Mouse (Mus musculus) right cerebral cortex, postnatal 10 days (tissue): ENCODE results near the gene Styk1.
A peak's percentile ranks its signal among the peaks of the same experiment; 100 is the strongest.

Source experiments
- DNase-seq, 2 experiments: peaks; one replicate each; pipeline ENCODE4 v3.0.0; 2021; ENCODE audit warnings: low spot score in 2 of 2

The Styk1 gene

DNA sequence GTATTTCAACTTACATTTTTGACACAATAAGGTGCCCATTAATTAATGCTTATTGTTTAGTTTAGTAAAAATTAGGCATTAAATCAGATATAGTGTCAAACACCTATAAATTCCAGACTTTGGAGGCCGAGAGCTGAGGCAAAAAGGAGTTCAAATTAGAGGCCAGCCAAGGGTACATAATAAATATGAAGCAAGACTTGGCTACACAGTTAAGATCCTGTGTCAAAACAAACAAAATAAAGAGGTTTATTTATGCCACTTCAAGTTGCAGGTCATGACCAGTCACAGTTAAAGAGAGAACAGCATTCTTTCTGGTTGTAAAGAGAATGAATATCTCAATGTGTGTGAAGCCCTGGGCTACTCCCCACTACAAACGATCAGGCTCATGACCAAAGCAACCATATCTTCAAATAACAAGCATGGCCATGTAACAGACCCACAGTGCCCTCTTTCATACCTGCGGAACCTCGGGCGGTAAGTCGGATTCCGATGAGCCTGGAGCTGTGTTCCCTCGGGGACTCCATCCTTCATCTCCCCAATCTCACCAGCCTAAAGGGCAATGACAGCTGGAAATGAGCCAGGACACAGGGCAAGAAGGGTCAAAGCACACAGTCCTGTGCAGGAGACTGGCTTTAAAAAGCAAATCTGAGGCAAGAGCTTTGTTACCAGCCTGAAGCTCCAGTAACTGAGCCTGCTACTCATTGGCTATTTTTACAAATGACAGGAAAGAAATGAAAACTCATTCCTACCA, 16.6 kb upstream of the Styk1 start:
- no peak for DNase-seq

GRCm38 (mm10) chr6:131367101-131367500, 13.7 kb upstream of the Styk1 start:
- peak; percentile 46 to 49 for DNase-seq

GRCm38 (mm10) chr6:131364353-131364752, 11.0 kb upstream of the Styk1 start:
- no peak for DNase-seq

DNA sequence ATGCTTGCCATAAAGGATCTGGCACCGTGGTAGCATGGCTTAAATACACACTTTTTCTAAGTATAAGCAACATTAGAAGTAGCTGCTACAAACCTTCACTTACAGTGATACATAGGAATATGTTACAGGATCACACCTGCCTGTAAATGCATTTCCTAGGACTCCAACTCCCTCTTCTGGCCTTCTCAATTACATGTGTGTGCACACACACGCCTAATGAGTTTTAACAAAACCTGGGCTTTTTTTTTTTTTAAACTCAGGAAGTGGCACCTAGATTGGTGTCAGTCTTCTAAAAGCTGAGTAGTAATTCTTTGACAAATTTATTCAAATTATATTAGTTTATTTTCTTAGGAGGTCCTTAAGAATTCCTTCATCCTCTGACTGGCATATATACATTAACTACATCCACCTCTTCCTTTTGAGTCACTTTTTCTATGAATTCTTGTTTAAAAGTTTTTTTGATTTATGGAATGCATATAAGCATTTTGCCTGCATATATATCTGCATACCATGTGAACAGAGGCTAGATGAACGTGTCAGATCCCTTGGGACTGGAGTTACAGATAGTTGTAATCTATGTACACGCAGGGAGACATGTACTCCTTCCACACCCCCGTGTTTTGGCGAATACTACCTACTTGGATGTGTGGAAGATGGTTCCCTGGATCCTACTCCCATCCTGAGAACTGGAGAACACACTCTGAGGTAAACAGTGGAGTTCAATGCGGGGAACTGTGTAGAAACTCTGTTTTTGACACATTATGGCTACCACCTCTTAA, 9.8 kb upstream of the Styk1 start:
- DNase-seq = no peak

- peak in 1 of 2 experiments; percentile 45 for DNase-seq
Observed at GRCm38 (mm10) chr6:131360693-131361092, 7.3 kb upstream of the Styk1 start.

DNA sequence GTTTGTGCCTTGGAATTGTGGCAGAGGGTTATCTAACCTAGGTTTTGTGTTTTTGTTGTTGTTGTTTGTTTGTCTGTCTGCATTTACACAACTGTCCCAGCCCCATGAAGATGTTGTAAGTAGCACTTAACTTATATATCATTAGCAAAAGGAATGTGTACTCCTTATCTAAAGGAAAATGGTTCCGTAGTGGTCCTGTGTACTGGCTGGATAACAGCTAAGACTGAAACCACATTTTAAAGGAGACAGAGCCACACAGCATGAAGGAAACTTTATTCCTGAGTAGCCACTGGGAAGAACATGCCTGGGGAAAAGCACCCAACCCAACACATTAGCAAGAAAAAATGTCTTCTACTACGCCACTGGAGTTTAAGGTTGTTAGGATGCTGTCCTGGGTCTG, 6.1 kb upstream of the Styk1 start:
- no peak for DNase-seq

- no peak for DNase-seq
Observed at GRCm38 (mm10) chr6:131354913-131355312, 1.5 kb upstream of the Styk1 start.

- no peak for DNase-seq
Observed at GRCm38 (mm10) chr6:131347026-131347425, 6.4 kb downstream of the Styk1 start.

DNA sequence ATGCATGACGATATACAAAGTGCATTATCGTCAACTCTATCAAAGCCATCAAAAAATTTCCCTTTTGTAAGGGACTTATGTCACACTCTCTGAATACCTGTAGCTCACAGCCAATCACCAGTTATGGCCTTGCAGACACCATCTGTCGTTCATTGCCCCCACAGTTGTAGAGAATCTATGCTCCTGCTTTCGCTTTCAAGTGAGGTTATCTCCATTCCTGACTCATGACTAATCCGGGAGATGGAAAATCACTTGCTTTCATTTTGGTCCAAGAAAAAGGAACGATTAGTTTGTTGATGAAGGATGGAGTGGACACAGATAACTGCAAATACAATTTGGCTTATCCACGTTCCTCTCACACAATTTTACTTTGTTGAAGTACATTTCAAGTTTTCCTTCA, 9.1 kb downstream of the Styk1 start:
- DNase-seq = no peak

DNA sequence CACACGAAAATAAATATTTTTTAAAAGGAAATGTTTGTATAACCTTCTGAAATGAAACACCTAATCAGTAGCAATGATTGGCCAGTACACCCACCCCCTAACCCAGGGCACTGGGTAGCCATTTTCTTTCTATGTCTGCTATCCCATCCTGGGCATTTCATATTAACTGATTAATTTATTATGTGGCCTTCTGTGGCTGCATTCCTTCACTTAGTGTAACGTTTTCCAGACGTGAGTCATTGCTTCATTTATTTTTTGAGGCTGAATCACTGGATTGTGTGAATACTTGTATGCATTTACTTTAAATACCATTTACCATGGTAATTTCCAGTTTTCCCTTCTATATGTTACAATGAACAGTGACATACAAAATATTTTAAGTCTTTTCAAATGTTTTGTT, 13.3 kb downstream of the Styk1 start:
- no peak for DNase-seq

GRCm38 (mm10) chr6:131339309-131339708, 14.1 kb downstream of the Styk1 start:
- no peak for DNase-seq

DNA sequence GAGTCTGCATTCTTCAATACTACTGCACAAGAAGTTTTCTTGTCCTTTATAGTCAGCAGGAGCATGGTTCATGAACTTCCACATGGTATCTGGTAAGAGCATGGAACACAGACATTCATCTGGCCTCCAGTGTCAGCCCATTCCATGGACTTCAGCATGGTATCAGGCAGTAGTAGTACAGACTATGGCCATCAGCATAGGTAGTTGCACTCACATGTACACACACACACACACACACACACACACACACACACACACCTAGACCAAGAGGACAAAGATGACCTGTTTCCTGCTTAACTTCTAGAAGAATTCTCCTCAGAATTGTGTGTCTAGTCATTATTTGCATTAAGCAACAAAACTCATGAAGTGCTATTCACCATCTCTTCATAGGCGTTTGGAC, 14.6 kb downstream of the Styk1 start:
- no peak for DNase-seq

- no peak for DNase-seq
Observed at GRCm38 (mm10) chr6:131327076-131327475, 26.3 kb downstream of the Styk1 start.

GRCm38 (mm10) chr6:131321854-131322639, 31.4 kb downstream of the Styk1 start:
- DNase-seq = no peak

- no peak for DNase-seq
Observed at GRCm38 (mm10) chr6:131316155-131317101, 37.0 kb downstream of the Styk1 start.

GRCm38 (mm10) chr6:131308031-131308430, 45.4 kb downstream of the Styk1 start:
- no peak for DNase-seq

DNA sequence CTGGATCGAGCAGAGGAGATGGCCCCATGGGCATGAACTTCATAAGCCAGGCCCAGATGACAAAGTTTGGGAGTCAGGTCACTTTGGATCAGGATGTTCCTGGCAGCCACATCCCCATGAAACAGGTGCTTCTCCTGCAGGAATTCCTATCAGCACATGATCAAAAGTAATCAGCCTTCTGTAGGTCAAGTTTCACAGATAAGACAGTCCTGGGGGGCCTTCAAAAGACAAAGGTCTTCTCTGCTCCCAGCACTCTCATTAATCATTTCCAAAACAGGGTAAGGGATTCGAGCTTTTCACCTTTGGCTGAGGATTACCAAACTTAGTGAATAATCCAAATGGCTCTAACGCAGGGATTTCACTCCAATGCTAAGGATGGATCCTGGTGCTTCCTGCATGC, 48.6 kb downstream of the Styk1 start:
- no peak for DNase-seq

GRCm38 (mm10) chr6:131298531-131298930, 54.9 kb downstream of the Styk1 start:
- no peak for DNase-seq

DNA sequence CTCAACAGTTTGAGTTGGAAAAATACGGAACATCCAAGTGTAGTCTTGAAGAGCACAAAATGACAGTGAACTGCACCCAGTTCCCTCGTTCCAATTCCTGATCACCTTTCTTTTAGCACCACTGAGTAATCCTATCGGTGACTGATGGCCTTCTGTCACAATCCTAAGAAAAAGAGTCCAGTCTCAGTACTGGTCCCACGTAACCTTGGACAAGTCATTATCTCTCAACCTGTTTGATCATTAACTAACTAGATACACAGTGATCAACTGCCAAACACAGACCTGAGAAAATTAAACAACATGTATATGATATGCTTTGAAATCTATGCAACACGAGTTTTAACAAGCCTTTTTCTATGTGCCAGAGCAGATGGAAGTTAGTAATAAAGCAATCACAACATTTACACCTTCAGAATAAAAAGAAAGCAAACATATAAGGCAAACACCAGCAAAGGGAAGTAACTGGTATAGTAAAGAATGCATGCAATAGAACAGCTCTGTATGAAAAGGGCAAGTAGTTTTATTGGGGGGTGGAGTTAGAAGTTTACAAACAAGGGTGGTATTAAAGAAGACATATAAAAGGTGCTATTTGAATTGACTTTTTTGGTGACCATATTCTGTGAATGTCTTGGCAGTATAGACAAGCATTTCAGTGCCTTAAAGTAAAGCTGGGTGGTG, 58.8 kb downstream of the Styk1 start:
- DNase-seq = no peak

DNA sequence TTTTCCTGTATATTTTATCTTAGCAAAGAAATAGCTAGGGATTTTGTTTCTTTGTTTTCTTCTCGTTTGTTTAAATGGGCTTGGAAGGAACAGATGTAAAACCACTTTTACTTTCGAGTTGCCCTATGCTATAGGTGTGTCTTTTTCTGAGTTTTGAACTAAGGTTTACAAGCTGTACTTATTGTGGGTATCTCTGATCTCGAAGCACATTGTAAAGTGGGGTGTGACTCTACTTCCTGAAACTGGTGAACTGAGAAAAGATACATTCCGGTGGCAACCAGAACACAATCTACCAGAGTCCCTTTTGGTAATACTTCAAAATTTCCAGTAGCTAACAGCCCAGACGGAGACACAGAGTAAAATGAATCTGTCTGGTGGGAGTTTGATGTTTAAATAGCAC, 59.5 kb downstream of the Styk1 start:
- DNase-seq = no peak
